Mouse (Mus musculus) liver, adult 2 months (tissue): ENCODE data around the gene Azi2. TPM values are rescaled to one million over a fixed set of nuclear protein-coding genes. Genes with fewer than 3 reads are reported as not detected.

Experiments used
- DNase-seq: peaks from one replicate; pipeline ENCODE4 v3.0.0-alpha.2; 2011; ENCODE audit warnings: low read depth, low spot score; ENCODE audit errors: extremely low read depth
- H3K27ac ChIP-seq: fragments of 200-500 bp; replicated peaks from 2 replicates; pipeline ENCODE4 v1.5.1; 2012; ENCODE audit warnings: low read depth, mild to moderate bottlenecking, control low read depth, inconsistent platforms, low read length; ENCODE audit not compliant: insufficient read depth
- H3K27me3 ChIP-seq: fragments of 200-500 bp; 2 replicates; pipeline ENCODE4 v1.6.1; 2012; ENCODE audit warnings: mild to moderate bottlenecking, moderate library complexity, low read length, inconsistent platforms; ENCODE audit not compliant: control insufficient read depth, insufficient read depth
- H3K36me3 ChIP-seq: fragments of 200-500 bp; 2 replicates; pipeline ENCODE4 v1.6.1; 2012; ENCODE audit warnings: low read length, inconsistent platforms; ENCODE audit not compliant: control insufficient read depth, insufficient read depth
- H3K4me1 ChIP-seq: fragments of 200-500 bp; 2 replicates; pipeline ENCODE4 v1.6.1; 2011; ENCODE audit warnings: low read length; ENCODE audit not compliant: control insufficient read depth, insufficient read depth
- H3K4me3 ChIP-seq: fragments of 200-500 bp; 2 replicates; pipeline ENCODE4 v1.5.1; 2011; ENCODE audit warnings: low read depth, mild to moderate bottlenecking, control low read depth, low read length, moderate library complexity; ENCODE audit not compliant: insufficient read depth
- H3K79me2 ChIP-seq: fragments of 200-500 bp; 2 replicates; pipeline ENCODE4 v1.6.1; 2012; ENCODE audit warnings: inconsistent platforms, mild to moderate bottlenecking, low read length, moderate library complexity; ENCODE audit not compliant: control insufficient read depth, insufficient read depth
- H3K9ac ChIP-seq: fragments of 200-500 bp; 2 replicates; pipeline ENCODE4 v1.6.1; 2012; ENCODE audit warnings: low read depth, mild to moderate bottlenecking, control low read depth, inconsistent platforms, low read length
- CTCF ChIP-seq: fragments of 200-500 bp; IDR thresholded peaks from 2 replicates; pipeline ENCODE4 v1.5.1; 2011; ENCODE audit warnings: low read depth, low read length, control low read depth
- POLR2A ChIP-seq: fragments of 200-500 bp; IDR thresholded peaks from 2 replicates; pipeline ENCODE4 v1.6.1; 2011; ENCODE audit warnings: low read length, control low read depth; ENCODE audit not compliant: insufficient read depth; ENCODE audit errors: extremely low read depth
- WGBS: fragments of 180-500 bp; shearing (Covaris S2); methylation state at CpG from one replicate; pipeline ENCODE4 v1.1.7; 2018; 5-methylcytosine and 5-hydroxymethylcytosine counted together
- polyA plus RNA-seq: library from polyadenylated mRNA; depleted of rRNA; stranded (reverse); fragments of >200 nt; gene quantifications from 2 replicates; pipeline ENCODE4 v1.2.3, GENCODE M21; 2012
- total RNA-seq: library from RNA; depleted of rRNA; stranded (reverse); fragments of >200 nt; gene quantifications from 2 replicates; pipeline ENCODE4 v1.2.3, GENCODE M21; 2014

Azi2 gene
- total and polyA plus RNA-seq, 2 experiments = 16.1 to 50.9 TPM

GRCm38 (mm10) chr9:118041022-118041400, 712 bp downstream of the Azi2 start:
- peak overlapping the region; percentile 84 for H3K9ac ChIP-seq
- H3K27ac ChIP-seq = peak overlapping the region; percentile 98
- H3K36me3 ChIP-seq = no peaks in the 10 kb centered on the region
- no peaks in the 10 kb centered on the region for H3K27me3 ChIP-seq
- TF ChIP-seq CTCF (no peak), POLR2A (no peak)
- peak overlapping the region; percentile 77 for H3K4me3 ChIP-seq
- peaks cover 14% of the 10 kb centered on the region; the same call in 1 of the 2 replicates for H3K79me2 ChIP-seq
- DNase-seq = no peak
- WGBS = under 1% methylated on average over 19 of the region's 21 CpGs
- H3K4me1 ChIP-seq = peaks cover 3% of the 10 kb centered on the region; the same call in 1 of the 2 replicates

- WGBS = 17% methylated on average over 5 of the region's 5 CpGs
- peaks cover 15% of the 10 kb centered on the region; the same call in 1 of the 2 replicates for H3K79me2 ChIP-seq
- H3K27me3 ChIP-seq = no peaks in the 10 kb centered on the region
- H3K9ac ChIP-seq = peak overlapping the region; percentile 57; the same call in 1 of the 2 replicates
- peak overlapping the region; percentile 77 for H3K4me3 ChIP-seq
- no peak for TF ChIP-seq POLR2A
- TF ChIP-seq CTCF = no peak
- no peaks in the 10 kb centered on the region for H3K36me3 ChIP-seq
- no peak overlapping the region; the same call in 1 of the 2 replicates for H3K27ac ChIP-seq
- peaks cover 3% of the 10 kb centered on the region; the same call in 1 of the 2 replicates for H3K4me1 ChIP-seq
- no peak for DNase-seq
Observed at GRCm38 (mm10) chr9:118041646-118042045, 1.3 kb downstream of the Azi2 start.

GRCm38 (mm10) chr9:118042738-118043137, 2.4 kb downstream of the Azi2 start:
- peaks cover 4% of the 10 kb centered on the region for H3K36me3 ChIP-seq
- 73% methylated on average over 4 of the region's 4 CpGs for WGBS
- TF ChIP-seq CTCF (no peak), POLR2A (no peak)
- H3K4me1 ChIP-seq = peaks cover 3% of the 10 kb centered on the region; the same call in 1 of the 2 replicates
- H3K27ac ChIP-seq = no peak overlapping the region
- H3K9ac ChIP-seq = no peak overlapping the region
- H3K79me2 ChIP-seq = peaks cover 15% of the 10 kb centered on the region; the same call in 1 of the 2 replicates
- no peak overlapping the region for H3K4me3 ChIP-seq
- DNase-seq = no peak
- H3K27me3 ChIP-seq = no peaks in the 10 kb centered on the region

GRCm38 (mm10) chr9:118043581-118043980, 3.3 kb downstream of the Azi2 start:
- H3K27ac ChIP-seq = no peak overlapping the region

GRCm38 (mm10) chr9:118045011-118045533, 4.8 kb downstream of the Azi2 start:
- H3K27ac ChIP-seq = no peak overlapping the region
- WGBS = 3% methylated on average over 1 of the region's 1 CpGs
- DNase-seq = peak; percentile 73

More at GRCm38 (mm10) chr9:118043581-118043980, 3.3 kb downstream of the Azi2 start:
- H3K4me1 ChIP-seq = peaks cover 3% of the 10 kb centered on the region; the same call in 1 of the 2 replicates
- no peak overlapping the region for H3K4me3 ChIP-seq
- no peak overlapping the region for H3K9ac ChIP-seq
- H3K36me3 ChIP-seq = peaks cover 8% of the 10 kb centered on the region
- H3K79me2 ChIP-seq = peaks cover 15% of the 10 kb centered on the region; the same call in 1 of the 2 replicates
- DNase-seq = no peak
- H3K27me3 ChIP-seq = no peaks in the 10 kb centered on the region
- TF ChIP-seq CTCF = no peak
- no peak for TF ChIP-seq POLR2A
- 93% methylated on average over 3 of the region's 3 CpGs for WGBS

GRCm38 (mm10) chr9:118053286-118053685, 13.0 kb downstream of the Azi2 start:
- peak; percentile 36 for DNase-seq
- Histone ChIP-seq H3K79me2 (no peaks in the 10 kb centered on the region), H3K27me3 (no peaks in the 10 kb centered on the region), H3K9ac (no peak overlapping the region), H3K27ac (no peak overlapping the region), H3K4me3 (no peak overlapping the region), H3K36me3 (peaks cover 43% of the 10 kb centered on the region), H3K4me1 (no peaks in the 10 kb centered on the region)
- TF ChIP-seq CTCF (peak; percentile 58), POLR2A (no peak)
- WGBS = 29% methylated on average over 1 of the region's 1 CpGs

More at GRCm38 (mm10) chr9:118045011-118045533, 4.8 kb downstream of the Azi2 start:
- Histone ChIP-seq H3K4me3 (no peak overlapping the region), H3K27me3 (no peaks in the 10 kb centered on the region), H3K9ac (no peak overlapping the region), H3K36me3 (peaks cover 14% of the 10 kb centered on the region), H3K4me1 (peaks cover 3% of the 10 kb centered on the region; the same call in 1 of the 2 replicates), H3K79me2 (peaks cover 15% of the 10 kb centered on the region; the same call in 1 of the 2 replicates)
- no peak for TF ChIP-seq POLR2A
- no peak for TF ChIP-seq CTCF
